Mouse (Mus musculus): ENCODE measurements around the gene Mthfd1l.

Gene Mthfd1l

GRCm38 (mm10) chr10:3978792-3979488 is 6.0 kb downstream of the Mthfd1l start:
- peak in 1 of 2 experiments; percentile 41 for DNase-seq

GRCm38 (mm10) chr10:3980231-3980630 is 7.3 kb downstream of the Mthfd1l start:
- no peak for DNase-seq

GRCm38 (mm10) chr10:3990295-3990883 is 17.5 kb downstream of the Mthfd1l start:
- no peak for DNase-seq

GRCm38 (mm10) chr10:3993365-3994102 is 20.6 kb downstream of the Mthfd1l start:
- no peak for DNase-seq

- no peak for DNase-seq
Observed at GRCm38 (mm10) chr10:3995277-3995676, 22.4 kb downstream of the Mthfd1l start.

GRCm38 (mm10) chr10:3996170-3996876 is 23.4 kb downstream of the Mthfd1l start:
- DNase-seq: peak; percentile 76 to 78

- DNase-seq: no peak
Observed at GRCm38 (mm10) chr10:3997851-3998426, 25.0 kb downstream of the Mthfd1l start.

- no peak for DNase-seq
Observed at GRCm38 (mm10) chr10:4002711-4003110, 29.8 kb downstream of the Mthfd1l start.

GRCm38 (mm10) chr10:4005191-4005590 is 32.3 kb downstream of the Mthfd1l start:
- DNase-seq: no peak

- no peak for DNase-seq
Observed at GRCm38 (mm10) chr10:4006296-4007015, 33.5 kb downstream of the Mthfd1l start.

- DNase-seq: no peak
Observed at GRCm38 (mm10) chr10:4022628-4023303, 49.8 kb downstream of the Mthfd1l start.

- no peak for DNase-seq
Observed at GRCm38 (mm10) chr10:4026616-4027015, 53.7 kb downstream of the Mthfd1l start.

GRCm38 (mm10) chr10:4027466-4027865 is 54.5 kb downstream of the Mthfd1l start:
- DNase-seq: no peak

- no peak for DNase-seq
Observed at GRCm38 (mm10) chr10:4028851-4029442, 56.0 kb downstream of the Mthfd1l start.

GRCm38 (mm10) chr10:4033761-4034160 is 60.8 kb downstream of the Mthfd1l start:
- DNase-seq: no peak

- no peak for DNase-seq
Observed at GRCm38 (mm10) chr10:4036476-4036875, 63.6 kb downstream of the Mthfd1l start.

- DNase-seq: peak; percentile 26 to 47
Observed at GRCm38 (mm10) chr10:4037066-4037465, 64.1 kb downstream of the Mthfd1l start.

GRCm38 (mm10) chr10:4038576-4038975 is 65.7 kb downstream of the Mthfd1l start:
- no peak for DNase-seq

- peak; percentile 62 to 76 for DNase-seq
Observed at GRCm38 (mm10) chr10:4041691-4042090, 68.8 kb downstream of the Mthfd1l start.

GRCm38 (mm10) chr10:4044421-4044820 is 71.5 kb downstream of the Mthfd1l start:
- DNase-seq: no peak

- DNase-seq: peak in 1 of 2 experiments; percentile 21
Observed at GRCm38 (mm10) chr10:4046496-4046895, 73.6 kb downstream of the Mthfd1l start.

Measured in kidney, postnatal 25 days (tissue).